Mouse (Mus musculus): ENCODE data around the gene Notch1. TPM values are rescaled to one million over a fixed set of nuclear protein-coding genes. Genes with fewer than 3 reads are reported as not detected.
A peak's percentile ranks its signal among the peaks of the same experiment; 100 is the strongest.

The Notch1 gene
- polyA plus RNA-seq, 1 experiment from 2014 or later, result 23.7 TPM

- Histone ChIP-seq H3K9me3 (ENCODE audit: low read length) (no peaks in the 10 kb centered on the region), H3K4me3 (ENCODE audit: low read length) (no peak overlapping the region), H3K27me3 (ENCODE audit: insufficient read depth, low read length) (no peaks in the 10 kb centered on the region), H3K4me2 (replicated peaks; ENCODE audit: low read depth, low read length) (no peak overlapping the region), H3K9ac (replicated peaks; ENCODE audit: low read length) (no peak overlapping the region), H3K4me1 (ENCODE audit: insufficient read depth, low read length) (peaks cover 18% of the 10 kb centered on the region), H3K27ac (ENCODE audit: low read length) (no peak overlapping the region), H3K36me3 (ENCODE audit: insufficient read depth, low read length) (no peaks in the 10 kb centered on the region)
- WGBS, result 69% methylated on average over 3 of the region's 3 CpGs
- no peak for ATAC-seq (ENCODE audit: low FRiP score, low TSS enrichment)
These were observed 33.7 kb upstream of the Notch1 start for GRCm38 (mm10) chr2:26550205-26550604.

GRCm38 (mm10) chr2:26549801-26550200 is 33.3 kb upstream of the Notch1 start:
- Histone ChIP-seq H3K27me3 (ENCODE audit: insufficient read depth, low read length) (no peaks in the 10 kb centered on the region), H3K4me1 (ENCODE audit: insufficient read depth, low read length) (peaks cover 18% of the 10 kb centered on the region), H3K4me3 (ENCODE audit: low read length) (no peak overlapping the region), H3K27ac (ENCODE audit: low read length) (no peak overlapping the region), H3K9me3 (ENCODE audit: low read length) (no peaks in the 10 kb centered on the region), H3K9ac (replicated peaks; ENCODE audit: low read length) (no peak overlapping the region), H3K4me2 (replicated peaks; ENCODE audit: low read depth, low read length) (no peak overlapping the region), H3K36me3 (ENCODE audit: insufficient read depth, low read length) (no peaks in the 10 kb centered on the region)
- ATAC-seq (ENCODE audit: low FRiP score, low TSS enrichment), result no peak
- WGBS, result 56% methylated on average over 10 of the region's 10 CpGs

GRCm38 (mm10) chr2:26547481-26547880 is 31.0 kb upstream of the Notch1 start:
- H3K36me3 ChIP-seq (ENCODE audit: insufficient read depth, low read length), result no peaks in the 10 kb centered on the region
- 0 out of 2 replicates have a peak overlapping the region, but pooled peaks have one; percentile 5 for H3K9ac ChIP-seq (replicated peaks; ENCODE audit: low read length)
- no peak overlapping the region for H3K4me3 ChIP-seq (ENCODE audit: low read length)
- no peak overlapping the region for H3K4me2 ChIP-seq (replicated peaks; ENCODE audit: low read depth, low read length)
- peak; percentile 81 for ATAC-seq (ENCODE audit: low FRiP score, low TSS enrichment)
- no peaks in the 10 kb centered on the region for H3K9me3 ChIP-seq (ENCODE audit: low read length)
- 24% methylated on average over 2 of the region's 2 CpGs for WGBS
- no peaks in the 10 kb centered on the region for H3K27me3 ChIP-seq (ENCODE audit: insufficient read depth, low read length)
- peaks cover 33% of the 10 kb centered on the region for H3K4me1 ChIP-seq (ENCODE audit: insufficient read depth, low read length)
- H3K27ac ChIP-seq (ENCODE audit: low read length), result no peak overlapping the region

- no peaks in the 10 kb centered on the region for H3K9me3 ChIP-seq (ENCODE audit: low read length)
- ATAC-seq (ENCODE audit: low FRiP score, low TSS enrichment), result peak; percentile 28; the same call in 1 of the 2 replicates
- 0 out of 2 replicates have a peak overlapping the region, but pooled peaks have one; percentile 9 for H3K9ac ChIP-seq (replicated peaks; ENCODE audit: low read length)
- no peaks in the 10 kb centered on the region for H3K27me3 ChIP-seq (ENCODE audit: insufficient read depth, low read length)
- H3K4me3 ChIP-seq (ENCODE audit: low read length), result no peak overlapping the region
- no peak overlapping the region for H3K4me2 ChIP-seq (replicated peaks; ENCODE audit: low read depth, low read length)
- H3K36me3 ChIP-seq (ENCODE audit: insufficient read depth, low read length), result no peaks in the 10 kb centered on the region
- peak overlapping the region; percentile 48 for H3K27ac ChIP-seq (ENCODE audit: low read length)
- peaks cover 40% of the 10 kb centered on the region for H3K4me1 ChIP-seq (ENCODE audit: insufficient read depth, low read length)
- WGBS, result 23% methylated on average over 3 of the region's 3 CpGs
These were observed 27.8 kb upstream of the Notch1 start for GRCm38 (mm10) chr2:26544265-26544664.

GRCm38 (mm10) chr2:26543768-26544167 is 27.3 kb upstream of the Notch1 start:
- ATAC-seq (ENCODE audit: low FRiP score, low TSS enrichment), result no peak
- peaks cover 40% of the 10 kb centered on the region for H3K4me1 ChIP-seq (ENCODE audit: insufficient read depth, low read length)
- H3K4me2 ChIP-seq (replicated peaks; ENCODE audit: low read depth, low read length), result no peak overlapping the region
- no peaks in the 10 kb centered on the region for H3K27me3 ChIP-seq (ENCODE audit: insufficient read depth, low read length)
- 0 out of 2 replicates have a peak overlapping the region, but pooled peaks have one; percentile 2 for H3K9ac ChIP-seq (replicated peaks; ENCODE audit: low read length)
- no peaks in the 10 kb centered on the region for H3K9me3 ChIP-seq (ENCODE audit: low read length)
- H3K27ac ChIP-seq (ENCODE audit: low read length), result 0 out of 2 replicates have a peak overlapping the region, but pooled peaks have one; percentile 48
- no peaks in the 10 kb centered on the region for H3K36me3 ChIP-seq (ENCODE audit: insufficient read depth, low read length)
- H3K4me3 ChIP-seq (ENCODE audit: low read length), result no peak overlapping the region
- 62% methylated on average over 8 of the region's 8 CpGs for WGBS

- peaks cover 40% of the 10 kb centered on the region for H3K4me1 ChIP-seq (ENCODE audit: insufficient read depth, low read length)
- no peak for ATAC-seq (ENCODE audit: low FRiP score, low TSS enrichment)
- H3K4me2 ChIP-seq (replicated peaks; ENCODE audit: low read depth, low read length), result no peak overlapping the region
- H3K9me3 ChIP-seq (ENCODE audit: low read length), result no peaks in the 10 kb centered on the region
- no peak overlapping the region for H3K4me3 ChIP-seq (ENCODE audit: low read length)
- no peak overlapping the region for H3K27ac ChIP-seq (ENCODE audit: low read length)
- H3K36me3 ChIP-seq (ENCODE audit: insufficient read depth, low read length), result no peaks in the 10 kb centered on the region
- 63% methylated on average over 4 of the region's 4 CpGs for WGBS
- H3K9ac ChIP-seq (replicated peaks; ENCODE audit: low read length), result no peak overlapping the region
- H3K27me3 ChIP-seq (ENCODE audit: insufficient read depth, low read length), result no peaks in the 10 kb centered on the region
These were observed 26.7 kb upstream of the Notch1 start for GRCm38 (mm10) chr2:26543155-26543554.

- 25% methylated on average over 9 of the region's 9 CpGs for whole genome bisulfite sequencing
- H3K27ac ChIP-seq (ENCODE audit: low read length), result 0 out of 2 replicates have a peak overlapping the region, but pooled peaks have one; percentile 19
- no peak overlapping the region for H3K4me3 ChIP-seq (ENCODE audit: low read length)
- no peaks in the 10 kb centered on the region for H3K36me3 ChIP-seq (ENCODE audit: insufficient read depth, low read length)
- H3K27me3 ChIP-seq (ENCODE audit: insufficient read depth, low read length), result no peaks in the 10 kb centered on the region
- peak; percentile 30; the same call in 1 of the 2 replicates for ATAC-seq (ENCODE audit: low FRiP score, low TSS enrichment)
- no peaks in the 10 kb centered on the region for H3K9me3 ChIP-seq (ENCODE audit: low read length)
- peaks cover 32% of the 10 kb centered on the region for H3K4me1 ChIP-seq (ENCODE audit: insufficient read depth, low read length)
- H3K4me2 ChIP-seq (replicated peaks; ENCODE audit: low read depth, low read length), result no peak overlapping the region
- no peak overlapping the region for H3K9ac ChIP-seq (replicated peaks; ENCODE audit: low read length)
These were observed 24.9 kb upstream of the Notch1 start for GRCm38 (mm10) chr2:26541258-26541910.

- ATAC-seq (ENCODE audit: low FRiP score, low TSS enrichment), result no peak
- H3K9ac ChIP-seq (replicated peaks; ENCODE audit: low read length), result 0 out of 2 replicates have a peak overlapping the region, but pooled peaks have one; percentile 3
- no peak overlapping the region for H3K4me3 ChIP-seq (ENCODE audit: low read length)
- H3K4me1 ChIP-seq (ENCODE audit: insufficient read depth, low read length), result peaks cover 32% of the 10 kb centered on the region
- H3K4me2 ChIP-seq (replicated peaks; ENCODE audit: low read depth, low read length), result no peak overlapping the region
- no peaks in the 10 kb centered on the region for H3K36me3 ChIP-seq (ENCODE audit: insufficient read depth, low read length)
- 45% methylated on average over 7 of the region's 7 CpGs for WGBS
- 0 out of 2 replicates have a peak overlapping the region, but pooled peaks have one; percentile 1 for H3K27ac ChIP-seq (ENCODE audit: low read length)
- H3K9me3 ChIP-seq (ENCODE audit: low read length), result no peaks in the 10 kb centered on the region
- no peaks in the 10 kb centered on the region for H3K27me3 ChIP-seq (ENCODE audit: insufficient read depth, low read length)
These were observed 24.3 kb upstream of the Notch1 start for GRCm38 (mm10) chr2:26540721-26541120.

- Histone ChIP-seq H3K9me3 (ENCODE audit: low read length) (no peaks in the 10 kb centered on the region), H3K9ac (replicated peaks; ENCODE audit: low read length) (no peak overlapping the region), H3K36me3 (ENCODE audit: insufficient read depth, low read length) (no peaks in the 10 kb centered on the region), H3K27me3 (ENCODE audit: insufficient read depth, low read length) (no peaks in the 10 kb centered on the region), H3K4me2 (replicated peaks; ENCODE audit: low read depth, low read length) (no peak overlapping the region), H3K27ac (ENCODE audit: low read length) (no peak overlapping the region), H3K4me3 (ENCODE audit: low read length) (no peak overlapping the region), H3K4me1 (ENCODE audit: insufficient read depth, low read length) (peaks cover 34% of the 10 kb centered on the region)
- no peak for ATAC-seq (ENCODE audit: low FRiP score, low TSS enrichment)
- WGBS, result 44% methylated on average over 2 of the region's 2 CpGs
These were observed 23.1 kb upstream of the Notch1 start for GRCm38 (mm10) chr2:26539516-26539915.

- Histone ChIP-seq H3K9ac (replicated peaks; ENCODE audit: low read length) (no peak overlapping the region), H3K36me3 (ENCODE audit: insufficient read depth, low read length) (no peaks in the 10 kb centered on the region), H3K4me3 (ENCODE audit: low read length) (no peak overlapping the region), H3K9me3 (ENCODE audit: low read length) (no peaks in the 10 kb centered on the region), H3K27ac (ENCODE audit: low read length) (no peak overlapping the region), H3K27me3 (ENCODE audit: insufficient read depth, low read length) (no peaks in the 10 kb centered on the region), H3K4me2 (replicated peaks; ENCODE audit: low read depth, low read length) (no peak overlapping the region), H3K4me1 (ENCODE audit: insufficient read depth, low read length) (peaks cover 15% of the 10 kb centered on the region; the same call in 1 of the 2 replicates)
- ATAC-seq (ENCODE audit: low FRiP score, low TSS enrichment), result no peak
- 55% methylated on average over 4 of the region's 4 CpGs for WGBS
These were observed 19.1 kb upstream of the Notch1 start for GRCm38 (mm10) chr2:26535517-26536045.
